Mouse (Mus musculus): ENCODE results near the gene Spon2. TPM values are rescaled to one million over a fixed set of nuclear protein-coding genes. Genes with fewer than 3 reads are reported as not detected.

Spon2 gene
- polyA plus RNA-seq, 1 experiment from 2014 or later = 3.7 TPM

- 96% methylated on average over 11 of the region's 11 CpGs for WGBS
- ATAC-seq = no peak
Observed at GRCm38 (mm10) chr5:33237600-33238255, 19.5 kb upstream of the Spon2 start.

GRCm38 (mm10) chr5:33234391-33235031 is 16.3 kb upstream of the Spon2 start:
- H3K9me3 ChIP-seq (ENCODE audit: control insufficient read depth, low read length) = no peaks in the 10 kb centered on the region
- no peak for ATAC-seq
- no peak overlapping the region for H3K4me2 ChIP-seq (ENCODE audit: low read length)
- WGBS = 72% methylated on average over 13 of the region's 13 CpGs
- no peak overlapping the region for H3K9ac ChIP-seq (replicated peaks; ENCODE audit: low read depth, low read length)
- no peaks in the 10 kb centered on the region for H3K36me3 ChIP-seq (ENCODE audit: control insufficient read depth, insufficient read depth)
- H3K4me1 ChIP-seq (replicated peaks; ENCODE audit: control insufficient read depth, insufficient read depth, low read length) = no peaks in the 10 kb centered on the region
- no peak overlapping the region for H3K27ac ChIP-seq (ENCODE audit: low read length)
- no peaks in the 10 kb centered on the region for H3K27me3 ChIP-seq (replicated peaks; ENCODE audit: control insufficient read depth, insufficient read depth, low read length)
- H3K4me3 ChIP-seq (replicated peaks; ENCODE audit: low read length) = no peak overlapping the region

More at GRCm38 (mm10) chr5:33237600-33238255, 19.5 kb upstream of the Spon2 start:
- H3K9me3 ChIP-seq (ENCODE audit: control insufficient read depth, low read length) = no peaks in the 10 kb centered on the region
- H3K36me3 ChIP-seq (ENCODE audit: control insufficient read depth, insufficient read depth) = 0 out of 2 replicates have a peak, but pooled peaks cover 3% of the 10 kb centered on the region
- H3K9ac ChIP-seq (replicated peaks; ENCODE audit: low read depth, low read length) = no peak overlapping the region
- no peak overlapping the region for H3K4me2 ChIP-seq (ENCODE audit: low read length)
- H3K4me3 ChIP-seq (replicated peaks; ENCODE audit: low read length) = no peak overlapping the region
- H3K27ac ChIP-seq (ENCODE audit: low read length) = no peak overlapping the region
- no peaks in the 10 kb centered on the region; the same call in 1 of the 2 replicates for H3K4me1 ChIP-seq (replicated peaks; ENCODE audit: control insufficient read depth, insufficient read depth, low read length)
- H3K27me3 ChIP-seq (replicated peaks; ENCODE audit: control insufficient read depth, insufficient read depth, low read length) = no peaks in the 10 kb centered on the region

- Histone ChIP-seq H3K27ac (ENCODE audit: low read length) (no peak overlapping the region), H3K9ac (replicated peaks; ENCODE audit: low read depth, low read length) (no peak overlapping the region), H3K4me1 (replicated peaks; ENCODE audit: control insufficient read depth, insufficient read depth, low read length) (peaks cover 2% of the 10 kb centered on the region; the same call in 1 of the 2 replicates), H3K4me2 (ENCODE audit: low read length) (no peak overlapping the region), H3K9me3 (ENCODE audit: control insufficient read depth, low read length) (no peaks in the 10 kb centered on the region), H3K36me3 (ENCODE audit: control insufficient read depth, insufficient read depth) (no peaks in the 10 kb centered on the region), H3K4me3 (replicated peaks; ENCODE audit: low read length) (no peak overlapping the region), H3K27me3 (replicated peaks; ENCODE audit: control insufficient read depth, insufficient read depth, low read length) (no peaks in the 10 kb centered on the region)
- 82% methylated on average over 5 of the region's 5 CpGs for WGBS
- ATAC-seq = no peak
Observed at GRCm38 (mm10) chr5:33232791-33233190, 14.5 kb upstream of the Spon2 start.

- no peak overlapping the region for H3K27ac ChIP-seq (ENCODE audit: low read length)
- H3K27me3 ChIP-seq (replicated peaks; ENCODE audit: control insufficient read depth, insufficient read depth, low read length) = no peaks in the 10 kb centered on the region
- no peaks in the 10 kb centered on the region for H3K9me3 ChIP-seq (ENCODE audit: control insufficient read depth, low read length)
- H3K4me2 ChIP-seq (ENCODE audit: low read length) = no peak overlapping the region
- no peak overlapping the region for H3K4me3 ChIP-seq (replicated peaks; ENCODE audit: low read length)
- H3K4me1 ChIP-seq (replicated peaks; ENCODE audit: control insufficient read depth, insufficient read depth, low read length) = peaks cover 2% of the 10 kb centered on the region; the same call in 1 of the 2 replicates
- ATAC-seq = no peak
- no peak overlapping the region for H3K9ac ChIP-seq (replicated peaks; ENCODE audit: low read depth, low read length)
- no peaks in the 10 kb centered on the region for H3K36me3 ChIP-seq (ENCODE audit: control insufficient read depth, insufficient read depth)
- 31% methylated on average over 5 of the region's 5 CpGs for WGBS
Observed at GRCm38 (mm10) chr5:33230285-33230684, 12.0 kb upstream of the Spon2 start.

- Histone ChIP-seq H3K4me2 (ENCODE audit: low read length) (no peak overlapping the region), H3K36me3 (ENCODE audit: control insufficient read depth, insufficient read depth) (no peaks in the 10 kb centered on the region), H3K4me1 (replicated peaks; ENCODE audit: control insufficient read depth, insufficient read depth, low read length) (peaks cover 2% of the 10 kb centered on the region; the same call in 1 of the 2 replicates), H3K4me3 (replicated peaks; ENCODE audit: low read length) (no peak overlapping the region), H3K27me3 (replicated peaks; ENCODE audit: control insufficient read depth, insufficient read depth, low read length) (no peaks in the 10 kb centered on the region), H3K9me3 (ENCODE audit: control insufficient read depth, low read length) (no peaks in the 10 kb centered on the region), H3K27ac (ENCODE audit: low read length) (no peak overlapping the region), H3K9ac (replicated peaks; ENCODE audit: low read depth, low read length) (no peak overlapping the region)
- no peak for ATAC-seq
- 58% methylated on average over 5 of the region's 5 CpGs for whole genome bisulfite sequencing
Observed at GRCm38 (mm10) chr5:33228428-33228827, 10.2 kb upstream of the Spon2 start.

- no peak overlapping the region for H3K9ac ChIP-seq (replicated peaks; ENCODE audit: low read depth, low read length)
- ATAC-seq = no peak
- no peak overlapping the region for H3K4me3 ChIP-seq (replicated peaks; ENCODE audit: low read length)
- no peaks in the 10 kb centered on the region for H3K36me3 ChIP-seq (ENCODE audit: control insufficient read depth, insufficient read depth)
- no peak overlapping the region for H3K4me2 ChIP-seq (ENCODE audit: low read length)
- H3K4me1 ChIP-seq (replicated peaks; ENCODE audit: control insufficient read depth, insufficient read depth, low read length) = peaks cover 2% of the 10 kb centered on the region; the same call in 1 of the 2 replicates
- WGBS = 87% methylated on average over 5 of the region's 5 CpGs
- no peak overlapping the region for H3K27ac ChIP-seq (ENCODE audit: low read length)
- H3K9me3 ChIP-seq (ENCODE audit: control insufficient read depth, low read length) = no peaks in the 10 kb centered on the region
- no peaks in the 10 kb centered on the region for H3K27me3 ChIP-seq (replicated peaks; ENCODE audit: control insufficient read depth, insufficient read depth, low read length)
Observed at GRCm38 (mm10) chr5:33225673-33226072, 7.4 kb upstream of the Spon2 start.

- no peaks in the 10 kb centered on the region for H3K9me3 ChIP-seq (ENCODE audit: control insufficient read depth, low read length)
- no peak for ATAC-seq
- no peaks in the 10 kb centered on the region for H3K36me3 ChIP-seq (ENCODE audit: control insufficient read depth, insufficient read depth)
- H3K27ac ChIP-seq (ENCODE audit: low read length) = no peak overlapping the region
- H3K9ac ChIP-seq (replicated peaks; ENCODE audit: low read depth, low read length) = no peak overlapping the region
- 85% methylated on average over 7 of the region's 7 CpGs for WGBS
- H3K27me3 ChIP-seq (replicated peaks; ENCODE audit: control insufficient read depth, insufficient read depth, low read length) = no peaks in the 10 kb centered on the region
- peaks cover 2% of the 10 kb centered on the region; the same call in 1 of the 2 replicates for H3K4me1 ChIP-seq (replicated peaks; ENCODE audit: control insufficient read depth, insufficient read depth, low read length)
- H3K4me2 ChIP-seq (ENCODE audit: low read length) = no peak overlapping the region
- H3K4me3 ChIP-seq (replicated peaks; ENCODE audit: low read length) = no peak overlapping the region
Observed at GRCm38 (mm10) chr5:33224491-33224890, 6.2 kb upstream of the Spon2 start.

GRCm38 (mm10) chr5:33222841-33223744 is 4.8 kb upstream of the Spon2 start:
- H3K4me3 ChIP-seq (replicated peaks; ENCODE audit: low read length) = no peak overlapping the region
- ATAC-seq = no peak
- WGBS = 70% methylated on average over 9 of the region's 9 CpGs
- no peaks in the 10 kb centered on the region for H3K36me3 ChIP-seq (ENCODE audit: control insufficient read depth, insufficient read depth)
- no peaks in the 10 kb centered on the region for H3K27me3 ChIP-seq (replicated peaks; ENCODE audit: control insufficient read depth, insufficient read depth, low read length)
- H3K4me1 ChIP-seq (replicated peaks; ENCODE audit: control insufficient read depth, insufficient read depth, low read length) = no peaks in the 10 kb centered on the region
- no peak overlapping the region for H3K4me2 ChIP-seq (ENCODE audit: low read length)
- no peak overlapping the region for H3K9ac ChIP-seq (replicated peaks; ENCODE audit: low read depth, low read length)
- no peaks in the 10 kb centered on the region for H3K9me3 ChIP-seq (ENCODE audit: control insufficient read depth, low read length)
- no peak overlapping the region for H3K27ac ChIP-seq (ENCODE audit: low read length)

GRCm38 (mm10) chr5:33222389-33222788 is 4.1 kb upstream of the Spon2 start:
- Histone ChIP-seq H3K27ac (ENCODE audit: low read length) (no peak overlapping the region), H3K4me2 (ENCODE audit: low read length) (no peak overlapping the region), H3K27me3 (replicated peaks; ENCODE audit: control insufficient read depth, insufficient read depth, low read length) (no peaks in the 10 kb centered on the region), H3K9me3 (ENCODE audit: control insufficient read depth, low read length) (no peaks in the 10 kb centered on the region), H3K4me1 (replicated peaks; ENCODE audit: control insufficient read depth, insufficient read depth, low read length) (no peaks in the 10 kb centered on the region), H3K36me3 (ENCODE audit: control insufficient read depth, insufficient read depth) (no peaks in the 10 kb centered on the region), H3K9ac (replicated peaks; ENCODE audit: low read depth, low read length) (no peak overlapping the region), H3K4me3 (replicated peaks; ENCODE audit: low read length) (no peak overlapping the region)
- 75% methylated on average over 6 of the region's 6 CpGs for WGBS
- no peak for ATAC-seq

All from forebrain, embryonic 16.5 days (tissue).